Mouse (Mus musculus) heart, postnatal 10 days (tissue): Measurements from ENCODE around the gene Scaper. TPM values are rescaled to one million over a fixed set of nuclear protein-coding genes. Genes with fewer than 3 reads are reported as not detected.

Source experiments
- DNase-seq, 2 experiments: peaks; one replicate each; pipeline ENCODE4 v3.0.0; 2021
- intact Hi-C: fragments of 180-260 bp; cut with DNase I; formaldehyde crosslinking; loops from one replicate; pipeline ENCODE4 v1.15.1; 2025
- total RNA-seq, 2 experiments: library from RNA; stranded (reverse); gene quantifications; 2 replicates each; pipeline ENCODE4 v1.2.3; 2021

Gene Scaper
- total RNA-seq, 2 experiments from 2014 or later, result 16.3 to 17.5 TPM

- DNase-seq, result peak; percentile 59 to 65
- intact Hi-C loops, result no loop called here
Observed at GRCm38 (mm10) chr9:55541681-55542365, 396.1 kb downstream of the Scaper start.

GRCm38 (mm10) chr9:55540888-55541287 is 397.0 kb downstream of the Scaper start:
- intact Hi-C loops, result no loop called here
- DNase-seq, result peak; percentile 61 to 69

GRCm38 (mm10) chr9:55540391-55540770 is 397.5 kb downstream of the Scaper start:
- DNase-seq, result peak in 1 of 2 experiments; percentile 32
- intact Hi-C loops, result no loop called here

- intact Hi-C loops, result loop anchor here (5.0 kb wide), 1 partner anchor 377 kb away; no protein-coding TSS in a partner anchor
- peak in 1 of 2 experiments; percentile 40 for DNase-seq
Observed at GRCm38 (mm10) chr9:55539661-55540390, 398.1 kb downstream of the Scaper start.

GRCm38 (mm10) chr9:55539006-55539405 is 398.9 kb downstream of the Scaper start:
- peak in 1 of 2 experiments; percentile 7 for DNase-seq
- intact Hi-C loops, result loop anchor here (5.0 kb wide), 1 partner anchor 378 kb away; no protein-coding TSS in a partner anchor

GRCm38 (mm10) chr9:55538377-55538776 is 399.5 kb downstream of the Scaper start, which contains the start of gene Isl2:
Gene Isl2, plus strand, starts transcription at chr9:55538672.
- DNase-seq, result peak in 1 of 2 experiments; percentile 28
- intact Hi-C loops, result loop anchor here (5.0 kb wide), 1 partner anchor 379 kb away; no protein-coding TSS in a partner anchor

- peak; percentile 74 to 86 for DNase-seq
- intact Hi-C loops, result loop anchor here (1.0 to 5.0 kb wide), 4 partner anchors 23 to 381 kb away; partner anchors contain the start of gene Etfa
Observed at GRCm38 (mm10) chr9:55535907-55536306, 402.0 kb downstream of the Scaper start.

- intact Hi-C loops, result no loop called here
- DNase-seq, result no peak
Observed at GRCm38 (mm10) chr9:55525716-55526115, 412.2 kb downstream of the Scaper start.

GRCm38 (mm10) chr9:55512027-55512543 is 425.8 kb downstream of the Scaper start, which contains the start of gene Etfa:
Gene Etfa, minus strand, starts transcription at chr9:55512243.
- intact Hi-C loops, result loop anchor here (2.0 kb wide), 1 partner anchor 25 kb away; no protein-coding TSS in a partner anchor
- DNase-seq, result peak; percentile 98

- peak; percentile 76 to 80 for DNase-seq
Observed at GRCm38 (mm10) chr9:55511521-55511993, 426.4 kb downstream of the Scaper start.

GRCm38 (mm10) chr9:55510651-55511235 is 427.2 kb downstream of the Scaper start:
- DNase-seq, result peak; percentile 24 to 58
- intact Hi-C loops, result no loop called here

More at GRCm38 (mm10) chr9:55511521-55511993, 426.4 kb downstream of the Scaper start:
- intact Hi-C loops, result no loop called here

GRCm38 (mm10) chr9:55509731-55510130 is 428.2 kb downstream of the Scaper start:
- intact Hi-C loops, result no loop called here
- peak in 1 of 2 experiments; percentile 8 for DNase-seq

- intact Hi-C loops, result no loop called here
- peak; percentile 25 to 42 for DNase-seq
Observed at GRCm38 (mm10) chr9:55508701-55509100, 429.2 kb downstream of the Scaper start.

- intact Hi-C loops, result no loop called here
- DNase-seq, result peak; percentile 68 to 76
Observed at GRCm38 (mm10) chr9:55507922-55508321, 430.0 kb downstream of the Scaper start.

Other genes starting within 250 kb of the Scaper start
- gene 4930563M21Rik, start 72.4 kb upstream of the Scaper start, total RNA-seq, result not detected
- gene Rcn2, start 103.7 kb upstream of the Scaper start, total RNA-seq, result 10 to 100 TPM; 33.4 to 37.1 TPM
- 1 to 10 TPM in 1 of 2 experiments, under 1 TPM in 1; 0.99 to 1.6 TPM for gene Pstpip1, start 151.8 kb upstream of the Scaper start, total RNA-seq
- gene Tspan3, start 227.4 kb upstream of the Scaper start, total RNA-seq, result 100 to 1,000 TPM; 229 to 232 TPM